Mouse (Mus musculus) lung, embryonic 16.5 days (tissue): ENCODE measurements around the gene Dnajc21. TPM values are rescaled to one million over a fixed set of nuclear protein-coding genes. Genes with fewer than 3 reads are reported as not detected.

ENCODE experiments used
- ATAC-seq: fragments of 200-750 bp; cut with Nextera tagmentation; 2 replicates; pipeline ENCODE4 v1.8.0; 2017; ENCODE audit warnings: low read depth, mild to moderate bottlenecking, moderate library complexity
- H3K27ac ChIP-seq: fragments of 300-500 bp; sonication (generic); 2 replicates; pipeline ENCODE4 v1.5.1; 2014; ENCODE audit warnings: mild to moderate bottlenecking, control low read depth, low read length
- H3K27me3 ChIP-seq: fragments of 300-500 bp; sonication (generic); 2 replicates; pipeline ENCODE4 v1.6.1; 2014; ENCODE audit warnings: low read depth, low read length, mixed read lengths; ENCODE audit not compliant: control insufficient read depth, insufficient read depth
- H3K36me3 ChIP-seq: fragments of 300-500 bp; sonication (generic); 2 replicates; pipeline ENCODE4 v1.6.1; 2014; ENCODE audit warnings: low read length; ENCODE audit not compliant: control insufficient read depth, insufficient read depth
- H3K4me1 ChIP-seq: fragments of 300-500 bp; sonication (generic); replicated peaks from 2 replicates; pipeline ENCODE4 v1.6.1; 2014; ENCODE audit warnings: low read length, mixed read lengths; ENCODE audit not compliant: control insufficient read depth, insufficient read depth
- H3K4me2 ChIP-seq: fragments of 300-500 bp; sonication (generic); 2 replicates; pipeline ENCODE4 v1.6.1; 2014; ENCODE audit warnings: low read depth, low read length, control low read depth
- H3K4me3 ChIP-seq: fragments of 300-500 bp; sonication (generic); 2 replicates; pipeline ENCODE4 v1.5.1; 2014; ENCODE audit warnings: mild to moderate bottlenecking, low read length, control low read depth
- H3K9ac ChIP-seq: fragments of 300-500 bp; sonication (generic); 2 replicates; pipeline ENCODE4 v1.6.1; 2014; ENCODE audit warnings: low read length, control low read depth
- H3K9me3 ChIP-seq: fragments of 300-500 bp; sonication (generic); 2 replicates; pipeline ENCODE4 v1.6.1; 2016; ENCODE audit warnings: low read length; ENCODE audit not compliant: control insufficient read depth
- WGBS: fragments of 180-500 bp; shearing (Covaris S2); extraction: QIAGEN DNeasy Blood & Tissue Kit; methylation state at CpG from one replicate; pipeline ENCODE4 v1.1.7; 2014; 5-methylcytosine and 5-hydroxymethylcytosine counted together
- polyA plus RNA-seq: library from polyadenylated mRNA; unstranded; fragments of >200 nt; fragmentation: Nextera tagmentation; extraction: Ambion mirVana; gene quantifications from 2 replicates; pipeline ENCODE4 v1.2.1, GENCODE M21; 2015

Gene Dnajc21
- polyA plus RNA-seq, 1 experiment from 2014 or later = 7.7 TPM

DNA sequence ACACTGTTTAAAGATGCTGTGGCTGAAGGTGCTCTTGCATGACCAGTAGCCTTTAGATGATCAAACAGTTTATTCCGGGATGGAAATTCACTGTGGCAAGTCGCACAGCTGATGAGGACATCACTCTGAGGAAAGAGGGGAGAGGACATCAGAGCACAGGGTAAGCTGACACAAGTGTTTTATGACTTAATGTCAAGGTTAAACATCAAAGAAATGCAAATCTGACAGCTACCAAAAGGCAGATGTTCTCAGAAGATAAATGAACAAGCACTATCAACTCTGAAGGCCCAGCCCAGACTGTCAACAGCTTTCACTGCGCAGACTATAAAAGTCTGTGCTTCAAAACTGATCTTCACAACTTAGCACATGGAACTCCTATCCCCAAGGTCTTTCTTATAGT, 23.2 kb downstream of the Dnajc21 start:
- Histone ChIP-seq H3K4me2 (no peak overlapping the region), H3K4me1 (no peaks in the 10 kb centered on the region), H3K27ac (no peak overlapping the region), H3K4me3 (no peak overlapping the region), H3K27me3 (no peaks in the 10 kb centered on the region), H3K9ac (no peak overlapping the region), H3K36me3 (peaks cover 17% of the 10 kb centered on the region), H3K9me3 (no peaks in the 10 kb centered on the region)
- WGBS = 90% methylated on average over 3 of the region's 3 CpGs
- ATAC-seq = no peak

DNA sequence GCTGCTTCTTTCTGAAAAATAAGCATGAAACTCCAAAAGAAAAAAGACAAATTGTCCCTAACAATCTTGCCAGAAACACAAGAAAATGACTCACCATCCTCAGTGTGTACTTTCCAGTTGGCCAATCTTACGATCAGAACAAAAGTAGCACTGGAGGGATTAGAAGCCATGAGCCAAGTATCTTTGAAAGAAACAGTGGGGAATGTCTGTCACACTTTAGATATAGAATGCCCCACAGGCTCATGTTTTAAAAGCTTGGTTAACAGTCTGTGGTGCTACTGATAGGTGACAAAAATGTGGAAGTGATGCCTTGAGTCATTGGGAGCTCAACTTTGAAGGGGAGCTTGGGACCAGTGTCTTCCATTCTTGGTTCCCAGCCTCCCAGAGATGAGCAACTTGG, 28.0 kb downstream of the Dnajc21 start:
- Histone ChIP-seq H3K4me2 (no peak overlapping the region), H3K4me1 (no peaks in the 10 kb centered on the region), H3K9ac (no peak overlapping the region), H3K27me3 (no peaks in the 10 kb centered on the region), H3K4me3 (no peak overlapping the region), H3K36me3 (peaks cover 8% of the 10 kb centered on the region; the same call in 1 of the 2 replicates), H3K9me3 (no peaks in the 10 kb centered on the region), H3K27ac (no peak overlapping the region)
- WGBS = 82% methylated on average over 1 of the region's 1 CpGs
- ATAC-seq = no peak

DNA sequence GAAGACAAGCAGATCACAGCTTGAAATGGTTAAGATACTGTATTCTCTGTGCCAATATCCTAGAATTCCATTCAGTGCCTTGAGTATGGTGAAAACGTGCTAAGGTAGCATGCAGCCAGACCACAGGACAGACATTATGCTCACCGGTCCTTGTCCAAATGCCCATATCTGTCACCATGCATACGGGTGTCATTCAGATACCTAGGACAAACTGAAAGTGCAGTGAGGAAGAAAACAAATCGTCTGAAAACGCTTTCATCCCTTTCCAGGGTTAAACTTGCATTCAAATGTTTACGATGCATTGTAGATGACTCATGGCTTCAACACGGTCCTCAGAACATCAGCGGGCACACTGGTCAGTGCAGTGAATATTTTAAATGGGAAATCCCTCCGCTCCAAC, 28.8 kb downstream of the Dnajc21 start:
- Histone ChIP-seq H3K9me3 (no peaks in the 10 kb centered on the region), H3K36me3 (peaks cover 4% of the 10 kb centered on the region; the same call in 1 of the 2 replicates), H3K9ac (no peak overlapping the region), H3K4me3 (no peak overlapping the region), H3K4me2 (no peak overlapping the region), H3K27me3 (no peaks in the 10 kb centered on the region), H3K4me1 (no peaks in the 10 kb centered on the region), H3K27ac (no peak overlapping the region)
- no peak for ATAC-seq
- 83% methylated on average over 9 of the region's 9 CpGs for WGBS

DNA sequence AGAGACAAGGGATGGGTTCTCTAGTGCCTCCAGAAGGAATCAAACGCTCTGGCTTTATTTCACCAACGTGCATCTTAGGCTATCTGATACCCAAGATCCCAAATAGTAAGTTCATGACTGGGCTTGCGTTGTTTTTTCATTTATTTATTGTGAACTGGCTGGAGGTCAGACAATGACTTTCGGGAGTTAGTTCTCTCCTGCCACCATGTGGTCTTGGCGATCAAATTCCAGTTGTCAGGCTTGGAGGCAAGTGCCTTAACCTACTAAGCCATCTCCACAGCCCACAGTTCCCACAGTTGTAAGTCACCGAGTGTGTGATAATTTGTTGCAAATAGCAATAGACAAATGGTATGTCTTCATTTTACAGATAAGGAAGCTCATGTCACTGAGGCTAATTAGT, 30.4 kb downstream of the Dnajc21 start:
- Histone ChIP-seq H3K27ac (no peak overlapping the region), H3K36me3 (peaks cover 2% of the 10 kb centered on the region; the same call in 1 of the 2 replicates), H3K4me3 (no peak overlapping the region), H3K27me3 (no peaks in the 10 kb centered on the region), H3K9me3 (no peaks in the 10 kb centered on the region), H3K9ac (no peak overlapping the region), H3K4me2 (no peak overlapping the region), H3K4me1 (no peaks in the 10 kb centered on the region)
- ATAC-seq = no peak
- WGBS = 72% methylated on average over 6 of the region's 6 CpGs

DNA sequence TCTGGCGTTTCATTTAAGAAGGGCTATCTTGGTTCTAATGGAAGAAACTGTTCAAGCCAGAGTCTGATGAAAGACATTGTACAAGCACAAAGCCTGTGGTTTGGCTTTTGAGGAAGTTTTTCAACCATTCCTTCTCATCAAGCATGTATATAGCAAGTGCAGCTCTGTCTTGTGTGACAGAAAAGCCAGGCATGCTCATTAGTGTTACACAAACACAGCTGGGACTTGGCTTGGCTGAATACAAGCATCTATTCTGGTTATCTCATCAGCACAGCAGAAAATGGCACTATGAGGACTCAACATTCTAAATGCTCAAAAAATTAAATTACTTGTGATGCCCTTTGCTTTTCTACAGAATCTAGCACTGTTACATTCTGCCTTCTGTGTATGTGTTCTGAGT, 33.4 kb downstream of the Dnajc21 start:
- Histone ChIP-seq H3K36me3 (peaks cover 2% of the 10 kb centered on the region; the same call in 1 of the 2 replicates), H3K4me3 (no peak overlapping the region), H3K4me2 (no peak overlapping the region), H3K9ac (no peak overlapping the region), H3K9me3 (no peaks in the 10 kb centered on the region), H3K27me3 (no peaks in the 10 kb centered on the region), H3K4me1 (no peaks in the 10 kb centered on the region), H3K27ac (no peak overlapping the region)
- no peak for ATAC-seq
- WGBS = 69% methylated on average over 1 of the region's 1 CpGs

DNA sequence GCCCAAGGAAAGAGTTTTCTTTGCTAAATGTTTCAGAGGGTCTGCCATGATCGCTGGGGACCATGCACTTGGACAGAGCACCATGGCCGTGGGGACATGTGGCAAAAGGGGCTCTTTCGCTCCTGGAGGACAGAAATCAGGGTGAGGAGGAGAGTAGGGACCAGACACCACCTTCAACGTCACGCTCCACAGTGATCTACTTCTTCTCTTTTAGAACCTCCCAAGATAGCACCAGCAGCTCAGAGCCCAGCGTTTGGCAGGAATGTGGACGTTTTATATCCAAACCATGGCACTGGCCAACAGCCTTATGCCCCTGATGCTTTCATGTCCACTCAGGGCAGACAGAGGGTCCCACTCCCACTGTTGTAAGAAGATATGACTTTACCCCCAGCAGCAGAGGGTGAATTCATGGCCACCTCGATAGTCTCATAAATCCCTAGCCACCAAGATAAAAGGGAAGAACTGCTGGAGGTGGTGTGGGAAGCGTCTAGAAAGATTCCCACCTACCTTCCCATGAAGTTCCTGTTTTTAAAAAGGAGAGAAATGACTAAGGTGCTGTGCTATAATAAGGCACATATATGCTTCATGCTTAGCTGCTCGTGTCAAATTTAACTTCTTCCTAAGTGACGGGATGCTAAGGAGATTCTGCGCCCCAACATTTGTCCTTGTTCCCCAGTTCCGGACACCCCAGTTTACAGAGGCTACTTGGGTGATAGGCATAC, 43.6 kb downstream of the Dnajc21 start:
- no peak overlapping the region for H3K27ac ChIP-seq
- H3K4me1 ChIP-seq = no peaks in the 10 kb centered on the region
- H3K4me3 ChIP-seq = no peak overlapping the region
- H3K9me3 ChIP-seq = no peaks in the 10 kb centered on the region
- H3K27me3 ChIP-seq = no peaks in the 10 kb centered on the region
- no peak overlapping the region for H3K9ac ChIP-seq
- ATAC-seq = no peak
- H3K36me3 ChIP-seq = no peaks in the 10 kb centered on the region
- 88% methylated on average over 13 of the region's 13 CpGs for WGBS
- H3K4me2 ChIP-seq = no peak overlapping the region

DNA sequence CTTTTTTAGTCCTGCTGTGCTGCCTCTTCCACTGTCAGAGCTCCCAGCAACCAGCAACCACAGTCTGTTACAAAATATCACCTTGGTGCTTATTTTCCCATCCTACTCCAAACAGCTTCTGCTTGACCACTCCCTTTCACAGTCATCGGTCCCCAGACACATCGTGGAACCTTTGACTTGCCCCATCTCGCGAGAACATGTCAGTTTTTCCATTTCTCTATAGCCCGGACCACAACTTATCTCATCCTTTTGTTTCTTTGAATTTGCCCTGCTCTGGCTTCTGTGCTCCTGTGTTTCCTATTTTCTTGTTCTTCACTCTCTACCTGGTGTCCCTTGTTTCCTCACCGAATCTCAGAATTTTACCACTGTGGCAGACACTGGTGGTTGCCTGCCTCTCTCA, 44.2 kb downstream of the Dnajc21 start:
- 91% methylated on average over 6 of the region's 6 CpGs for WGBS
- Histone ChIP-seq H3K27ac (no peak overlapping the region), H3K4me2 (no peak overlapping the region), H3K36me3 (no peaks in the 10 kb centered on the region), H3K4me1 (no peaks in the 10 kb centered on the region), H3K9ac (no peak overlapping the region), H3K27me3 (no peaks in the 10 kb centered on the region), H3K9me3 (no peaks in the 10 kb centered on the region), H3K4me3 (no peak overlapping the region)
- ATAC-seq = no peak

DNA sequence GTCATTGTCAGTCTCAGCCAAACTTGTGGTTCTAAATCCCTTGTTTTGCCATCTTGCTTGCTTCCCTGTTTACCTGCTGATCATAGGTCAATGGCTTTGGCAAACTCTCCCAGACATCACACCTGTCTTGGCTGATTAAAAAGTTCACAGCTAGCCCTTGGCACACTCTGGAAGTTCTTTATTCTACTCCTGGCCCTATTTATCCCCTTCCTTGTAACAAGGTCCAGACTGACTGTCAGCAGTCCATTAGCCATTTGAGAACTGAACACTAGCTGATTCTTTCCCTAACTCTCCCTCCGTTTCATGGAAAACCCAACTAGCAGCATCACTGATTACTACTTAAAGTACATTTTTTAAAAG, 48.6 kb downstream of the Dnajc21 start:
- H3K4me2 ChIP-seq = no peak overlapping the region
- no peak for ATAC-seq
- H3K9me3 ChIP-seq = no peaks in the 10 kb centered on the region
- no peak overlapping the region for H3K9ac ChIP-seq
- no peak overlapping the region for H3K27ac ChIP-seq
- H3K27me3 ChIP-seq = no peaks in the 10 kb centered on the region
- WGBS = 69% methylated on average over 1 of the region's 1 CpGs
- H3K4me1 ChIP-seq = no peaks in the 10 kb centered on the region
- no peak overlapping the region for H3K4me3 ChIP-seq
- H3K36me3 ChIP-seq = no peaks in the 10 kb centered on the region

DNA sequence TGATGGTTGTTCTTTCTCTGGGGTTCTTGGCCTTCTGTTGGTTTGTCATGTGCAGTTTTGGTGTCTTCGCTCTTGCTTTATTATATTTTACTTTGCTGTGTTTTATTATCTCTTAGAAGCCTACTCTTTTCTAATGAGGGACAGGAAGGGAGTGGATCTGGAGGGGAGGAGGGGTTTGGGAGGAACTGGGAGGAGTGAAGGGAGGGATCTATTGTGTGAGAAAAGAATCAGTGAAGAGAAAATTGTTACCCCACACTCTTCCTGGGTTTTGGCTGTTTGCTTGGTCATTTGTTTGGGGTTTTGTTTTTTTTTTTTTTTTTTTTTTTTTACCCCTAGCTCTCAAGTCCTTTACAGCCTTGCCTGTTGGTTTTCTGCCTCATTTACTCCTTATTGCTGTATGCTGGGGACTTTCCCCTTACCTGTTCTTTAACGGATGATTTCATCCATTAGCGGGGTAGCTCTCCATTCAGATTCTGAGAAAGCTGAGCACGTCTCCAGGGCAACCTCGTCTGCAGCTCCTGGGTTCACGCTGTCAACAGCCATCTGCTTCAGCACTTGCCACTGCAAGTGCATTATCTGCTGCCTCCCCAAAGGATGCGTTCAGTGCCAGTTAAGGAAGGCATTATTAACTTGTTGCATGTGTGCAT, 49.1 kb downstream of the Dnajc21 start:
- Histone ChIP-seq H3K9ac (no peak overlapping the region), H3K4me1 (no peaks in the 10 kb centered on the region), H3K4me2 (no peak overlapping the region), H3K4me3 (no peak overlapping the region), H3K27me3 (no peaks in the 10 kb centered on the region), H3K27ac (no peak overlapping the region), H3K9me3 (no peaks in the 10 kb centered on the region), H3K36me3 (no peaks in the 10 kb centered on the region)
- ATAC-seq = no peak
- WGBS = 33% methylated on average over 7 of the region's 7 CpGs
